Mouse (Mus musculus): ENCODE measurements around the gene Svep1.

Gene Svep1

GRCm38 (mm10) chr4:58169918-58170317 is 36.7 kb downstream of the Svep1 start:
- no peak for DNase-seq

- DNase-seq: peak; percentile 58 to 67
Measured at GRCm38 (mm10) chr4:58168366-58168765, 38.3 kb downstream of the Svep1 start.

GRCm38 (mm10) chr4:58165711-58166110 is 40.9 kb downstream of the Svep1 start:
- no peak for DNase-seq

GRCm38 (mm10) chr4:58161901-58162300 is 44.8 kb downstream of the Svep1 start:
- peak; percentile 88 to 95 for DNase-seq

GRCm38 (mm10) chr4:58159564-58159963 is 47.1 kb downstream of the Svep1 start:
- DNase-seq: no peak

GRCm38 (mm10) chr4:58150301-58150700 is 56.4 kb downstream of the Svep1 start:
- DNase-seq: peak; percentile 47 to 51

- DNase-seq: no peak
Measured at GRCm38 (mm10) chr4:58149186-58149585, 57.5 kb downstream of the Svep1 start.

GRCm38 (mm10) chr4:58148547-58148946 is 58.1 kb downstream of the Svep1 start:
- no peak for DNase-seq

- no peak for DNase-seq
Measured at GRCm38 (mm10) chr4:58146676-58147075, 60.0 kb downstream of the Svep1 start.

GRCm38 (mm10) chr4:58139764-58140556 is 66.7 kb downstream of the Svep1 start:
- DNase-seq: no peak

GRCm38 (mm10) chr4:58139241-58139640 is 67.4 kb downstream of the Svep1 start:
- no peak for DNase-seq

- DNase-seq: no peak
Measured at GRCm38 (mm10) chr4:58133610-58134309, 72.9 kb downstream of the Svep1 start.

GRCm38 (mm10) chr4:58129844-58130243 is 76.8 kb downstream of the Svep1 start:
- no peak for DNase-seq

- no peak for DNase-seq
Measured at GRCm38 (mm10) chr4:58127024-58127423, 79.6 kb downstream of the Svep1 start.

- no peak for DNase-seq
Measured at GRCm38 (mm10) chr4:58115452-58115851, 91.2 kb downstream of the Svep1 start.

GRCm38 (mm10) chr4:58111008-58111407 is 95.7 kb downstream of the Svep1 start:
- no peak for DNase-seq

GRCm38 (mm10) chr4:58109793-58110192 is 96.9 kb downstream of the Svep1 start:
- no peak for DNase-seq

- DNase-seq: no peak
Measured at GRCm38 (mm10) chr4:58108364-58108763, 98.3 kb downstream of the Svep1 start.

GRCm38 (mm10) chr4:58097732-58098131 is 108.9 kb downstream of the Svep1 start:
- no peak for DNase-seq

- no peak for DNase-seq
Measured at GRCm38 (mm10) chr4:58086738-58087137, 119.9 kb downstream of the Svep1 start.

GRCm38 (mm10) chr4:58086151-58086550 is 120.5 kb downstream of the Svep1 start:
- DNase-seq: no peak

GRCm38 (mm10) chr4:58085340-58085739 is 121.3 kb downstream of the Svep1 start:
- no peak for DNase-seq

GRCm38 (mm10) chr4:58084155-58084554 is 122.5 kb downstream of the Svep1 start:
- no peak for DNase-seq

GRCm38 (mm10) chr4:58082588-58082987 is 124.1 kb downstream of the Svep1 start:
- peak; percentile 74 to 79 for DNase-seq

Measured in cerebellum, adult 18-20 months (tissue).